Mouse (Mus musculus): ENCODE data around the gene Prrg3. TPM values are rescaled to one million over a fixed set of nuclear protein-coding genes. Genes with fewer than 3 reads are reported as not detected.
A peak's percentile ranks its signal among the peaks of the same experiment; 100 is the strongest.

The Prrg3 gene
- polyA plus RNA-seq, 1 experiment from 2014 or later = 8.4 TPM

GRCm38 (mm10) chrX:71983205-71983604 lies 20.8 kb downstream of the Prrg3 start:
- no peak overlapping the region for H3K4me3 ChIP-seq
- no peak overlapping the region for H3K9ac ChIP-seq
- no peaks in the 10 kb centered on the region for H3K36me3 ChIP-seq
- no peaks in the 10 kb centered on the region; the same call in 1 of the 2 replicates for H3K27me3 ChIP-seq
- no peak overlapping the region for H3K27ac ChIP-seq
- H3K9me3 ChIP-seq (replicated peaks) = no peaks in the 10 kb centered on the region
- no peaks in the 10 kb centered on the region for H3K4me1 ChIP-seq (replicated peaks)
- no peak overlapping the region for H3K4me2 ChIP-seq
- WGBS = 48% methylated on average over 2 of the region's 2 CpGs
- no peak for ATAC-seq (replicated peaks; ENCODE audit: insufficient number of reproducible peaks, insufficient read depth, low FRiP score, low read depth)

GRCm38 (mm10) chrX:71983775-71984174 lies 21.4 kb downstream of the Prrg3 start:
- Histone ChIP-seq H3K9ac (no peak overlapping the region), H3K4me2 (no peak overlapping the region), H3K4me1 (replicated peaks) (no peaks in the 10 kb centered on the region), H3K4me3 (no peak overlapping the region), H3K36me3 (no peaks in the 10 kb centered on the region), H3K9me3 (replicated peaks) (no peaks in the 10 kb centered on the region), H3K27ac (no peak overlapping the region), H3K27me3 (no peaks in the 10 kb centered on the region; the same call in 1 of the 2 replicates)
- ATAC-seq (replicated peaks; ENCODE audit: insufficient number of reproducible peaks, insufficient read depth, low FRiP score, low read depth) = no peak
- WGBS = 83% methylated on average over 1 of the region's 1 CpGs

- 73% methylated on average over 3 of the region's 3 CpGs for WGBS
- ATAC-seq (replicated peaks; ENCODE audit: insufficient number of reproducible peaks, insufficient read depth, low FRiP score, low read depth) = no peak
- no peaks in the 10 kb centered on the region for H3K9me3 ChIP-seq (replicated peaks)
- H3K4me1 ChIP-seq (replicated peaks) = no peaks in the 10 kb centered on the region
- no peak within 1 kb of the TSS for H3K4me3 ChIP-seq
- no peak within 1 kb of the TSS for H3K9ac ChIP-seq
- H3K4me2 ChIP-seq = no peak within 1 kb of the TSS
- no peak within 1 kb of the TSS for H3K27ac ChIP-seq
- H3K27me3 ChIP-seq = peaks cover 5% of the 10 kb centered on the region
- no peaks in the 10 kb centered on the region for H3K36me3 ChIP-seq
Measured at GRCm38 (mm10) chrX:71991549-71991948, 29.1 kb downstream of the Prrg3 start, which contains the start of gene Cnga2. Gene Cnga2, plus strand, starts transcription at chrX:71991849.

- peaks cover 5% of the 10 kb centered on the region; the same call in 1 of the 2 replicates for H3K27me3 ChIP-seq
- H3K27ac ChIP-seq = no peak overlapping the region
- no peaks in the 10 kb centered on the region for H3K36me3 ChIP-seq
- H3K4me3 ChIP-seq = no peak overlapping the region
- H3K4me1 ChIP-seq (replicated peaks) = no peaks in the 10 kb centered on the region
- WGBS = 40% methylated on average over 1 of the region's 1 CpGs
- ATAC-seq (replicated peaks; ENCODE audit: insufficient number of reproducible peaks, insufficient read depth, low FRiP score, low read depth) = no peak
- H3K9ac ChIP-seq = no peak overlapping the region
- no peaks in the 10 kb centered on the region for H3K9me3 ChIP-seq (replicated peaks)
- H3K4me2 ChIP-seq = no peak overlapping the region
Measured at GRCm38 (mm10) chrX:71995972-71996371, 33.5 kb downstream of the Prrg3 start.

GRCm38 (mm10) chrX:72009930-72010329 lies 47.5 kb downstream of the Prrg3 start:
- Histone ChIP-seq H3K4me3 (no peak overlapping the region), H3K4me1 (replicated peaks) (no peaks in the 10 kb centered on the region), H3K36me3 (no peaks in the 10 kb centered on the region), H3K27me3 (no peaks in the 10 kb centered on the region), H3K9me3 (replicated peaks) (no peaks in the 10 kb centered on the region), H3K4me2 (no peak overlapping the region), H3K27ac (no peak overlapping the region), H3K9ac (no peak overlapping the region)
- ATAC-seq (replicated peaks; ENCODE audit: insufficient number of reproducible peaks, insufficient read depth, low FRiP score, low read depth) = no peak

GRCm38 (mm10) chrX:72012236-72012635 lies 49.8 kb downstream of the Prrg3 start:
- no peaks in the 10 kb centered on the region for H3K27me3 ChIP-seq
- H3K4me3 ChIP-seq = no peak overlapping the region
- WGBS = 47% methylated on average over 9 of the region's 9 CpGs
- no peaks in the 10 kb centered on the region for H3K9me3 ChIP-seq (replicated peaks)
- no peaks in the 10 kb centered on the region for H3K4me1 ChIP-seq (replicated peaks)
- H3K36me3 ChIP-seq = no peaks in the 10 kb centered on the region
- H3K4me2 ChIP-seq = no peak overlapping the region
- 0 out of 2 replicates have a peak, but pooled peaks have one; percentile 64 for ATAC-seq (replicated peaks; ENCODE audit: insufficient number of reproducible peaks, insufficient read depth, low FRiP score, low read depth)
- H3K27ac ChIP-seq = peak overlapping the region; percentile 42
- H3K9ac ChIP-seq = no peak overlapping the region

GRCm38 (mm10) chrX:72012804-72013203 lies 50.4 kb downstream of the Prrg3 start:
- no peak overlapping the region for H3K4me3 ChIP-seq
- 21% methylated on average over 3 of the region's 3 CpGs for WGBS
- no peaks in the 10 kb centered on the region for H3K9me3 ChIP-seq (replicated peaks)
- H3K27me3 ChIP-seq = no peaks in the 10 kb centered on the region
- H3K9ac ChIP-seq = no peak overlapping the region
- ATAC-seq (replicated peaks; ENCODE audit: insufficient number of reproducible peaks, insufficient read depth, low FRiP score, low read depth) = no peak
- H3K27ac ChIP-seq = no peak overlapping the region
- no peak overlapping the region for H3K4me2 ChIP-seq
- no peaks in the 10 kb centered on the region for H3K36me3 ChIP-seq
- H3K4me1 ChIP-seq (replicated peaks) = no peaks in the 10 kb centered on the region

- ATAC-seq (replicated peaks; ENCODE audit: insufficient number of reproducible peaks, insufficient read depth, low FRiP score, low read depth) = no peak
- Histone ChIP-seq H3K27ac (no peak overlapping the region), H3K4me1 (replicated peaks) (no peaks in the 10 kb centered on the region), H3K36me3 (no peaks in the 10 kb centered on the region), H3K4me2 (no peak overlapping the region), H3K27me3 (no peaks in the 10 kb centered on the region), H3K9ac (no peak overlapping the region), H3K9me3 (replicated peaks) (no peaks in the 10 kb centered on the region), H3K4me3 (no peak overlapping the region)
- 79% methylated on average over 1 of the region's 1 CpGs for WGBS
Measured at GRCm38 (mm10) chrX:72022241-72022640, 59.8 kb downstream of the Prrg3 start.

Other genes with a start within 250 kb of the Prrg3 start
- 39.5 and 45.7 TPM in 2 replicates for gene Vma21, start 146.7 kb upstream of the Prrg3 start, polyA plus RNA-seq (2015; fragmentation: Nextera tagmentation; extraction: Ambion mirVana)
- not detected in 2 replicates for gene Gm1141, start 41.6 kb upstream of the Prrg3 start, polyA plus RNA-seq (2015; fragmentation: Nextera tagmentation; extraction: Ambion mirVana)
- gene Fate1, start 10.4 kb downstream of the Prrg3 start, polyA plus RNA-seq (2015; fragmentation: Nextera tagmentation; extraction: Ambion mirVana) = not detected in 2 replicates
- 0.04 and 0.11 TPM in 2 replicates for gene Cnga2, start 29.2 kb downstream of the Prrg3 start, polyA plus RNA-seq (2015; fragmentation: Nextera tagmentation; extraction: Ambion mirVana)